Mouse (Mus musculus) forebrain, embryonic 11.5 days (tissue): Measurements from ENCODE around the gene Rab6b. TPM values are rescaled to one million over a fixed set of nuclear protein-coding genes. Genes with fewer than 3 reads are reported as not detected.

Experiments
- ATAC-seq: fragments of 200-750 bp; cut with Nextera tagmentation; replicated peaks from 2 replicates; pipeline ENCODE4 v1.8.0; 2017; ENCODE audit warnings: moderate TSS enrichment; ENCODE audit not compliant: low FRiP score
- DNase-seq: peaks from one replicate; pipeline ENCODE4 v3.0.0-alpha.2; 2017; ENCODE audit warnings: low spot score
- H3K27ac ChIP-seq: fragments of 300-500 bp; sonication (generic); 2 replicates; pipeline ENCODE4 v1.5.1; 2014; ENCODE audit warnings: low read depth, low read length
- H3K27me3 ChIP-seq: fragments of 300-500 bp; sonication (generic); 2 replicates; pipeline ENCODE4 v1.6.1; 2014; ENCODE audit warnings: mild to moderate bottlenecking, low read length, mixed read lengths; ENCODE audit not compliant: control insufficient read depth, insufficient read depth
- H3K36me3 ChIP-seq: fragments of 300-500 bp; sonication (generic); 2 replicates; pipeline ENCODE4 v1.6.1; 2014; ENCODE audit warnings: mild to moderate bottlenecking, low read length, moderate library complexity, mixed read lengths; ENCODE audit not compliant: control insufficient read depth, insufficient read depth
- H3K4me1 ChIP-seq: fragments of 300-500 bp; sonication (generic); replicated peaks from 2 replicates; pipeline ENCODE4 v1.6.1; 2014; ENCODE audit warnings: low read length, mixed read lengths; ENCODE audit not compliant: control insufficient read depth, insufficient read depth
- H3K4me2 ChIP-seq: fragments of 300-500 bp; sonication (generic); 2 replicates; pipeline ENCODE4 v1.6.1; 2014; ENCODE audit warnings: low read depth, mild to moderate bottlenecking, low read length, moderate library complexity, mixed read lengths; ENCODE audit not compliant: severe bottlenecking
- H3K4me3 ChIP-seq: fragments of 300-500 bp; sonication (generic); 2 replicates; pipeline ENCODE4 v1.5.1; 2014; ENCODE audit warnings: low read depth, low read length
- H3K9ac ChIP-seq: fragments of 300-500 bp; sonication (generic); 2 replicates; pipeline ENCODE4 v1.6.1; 2014; ENCODE audit warnings: low read length
- H3K9me3 ChIP-seq: fragments of 300-500 bp; sonication (generic); 2 replicates; pipeline ENCODE4 v1.6.1; 2016; ENCODE audit warnings: low read length, mixed read lengths; ENCODE audit not compliant: control insufficient read depth
- WGBS: fragments of 180-500 bp; shearing (Covaris S2); extraction: QIAGEN DNeasy Blood & Tissue Kit; methylation state at CpG from one replicate; pipeline ENCODE4 v1.1.7; 2014; 5-methylcytosine and 5-hydroxymethylcytosine counted together
- polyA plus RNA-seq: library from polyadenylated mRNA; unstranded; fragments of >200 nt; fragmentation: Nextera tagmentation; extraction: Ambion mirVana; gene quantifications from 2 replicates; pipeline ENCODE4 v1.2.1, GENCODE M21; 2014

Rab6b gene
- polyA plus RNA-seq, 1 experiment from 2014 or later = 12.5 TPM

- no peak overlapping the region for H3K9ac ChIP-seq
- H3K27me3 ChIP-seq = no peaks in the 10 kb centered on the region
- H3K9me3 ChIP-seq = no peaks in the 10 kb centered on the region
- no peak overlapping the region for H3K4me3 ChIP-seq
- ATAC-seq (no peak), DNase-seq (peak; percentile 35)
- no peaks in the 10 kb centered on the region for H3K36me3 ChIP-seq
- H3K4me2 ChIP-seq = no peak overlapping the region
- H3K27ac ChIP-seq = no peak overlapping the region
- no peaks in the 10 kb centered on the region; the same call in 1 of the 2 replicates for H3K4me1 ChIP-seq
- WGBS = 88% methylated on average over 5 of the region's 5 CpGs
Measured at GRCm38 (mm10) chr9:103118651-103119275, 7.2 kb downstream of the Rab6b start.

- ATAC-seq = no peak
- no peak overlapping the region for H3K27ac ChIP-seq
- peak; percentile 35 for DNase-seq
- no peaks in the 10 kb centered on the region for H3K9me3 ChIP-seq
- WGBS = 84% methylated on average over 9 of the region's 9 CpGs
- H3K36me3 ChIP-seq = no peaks in the 10 kb centered on the region
- H3K4me1 ChIP-seq = no peaks in the 10 kb centered on the region; the same call in 1 of the 2 replicates
- no peaks in the 10 kb centered on the region for H3K27me3 ChIP-seq
- H3K4me3 ChIP-seq = no peak overlapping the region
- no peak overlapping the region for H3K4me2 ChIP-seq
- H3K9ac ChIP-seq = no peak overlapping the region
Measured at GRCm38 (mm10) chr9:103119781-103120180, 8.2 kb downstream of the Rab6b start.

GRCm38 (mm10) chr9:103120231-103120630 is 8.6 kb downstream of the Rab6b start:
- Histone ChIP-seq H3K27ac (no peak overlapping the region), H3K9ac (no peak overlapping the region)
- WGBS = 37% methylated on average over 2 of the region's 2 CpGs

GRCm38 (mm10) chr9:103121546-103121945 is 10.0 kb downstream of the Rab6b start:
- 84% methylated on average over 7 of the region's 7 CpGs for WGBS
- Histone ChIP-seq H3K36me3 (no peaks in the 10 kb centered on the region), H3K9me3 (no peaks in the 10 kb centered on the region), H3K4me3 (no peak overlapping the region), H3K9ac (no peak overlapping the region), H3K4me2 (no peak overlapping the region), H3K27me3 (no peaks in the 10 kb centered on the region), H3K27ac (no peak overlapping the region), H3K4me1 (no peaks in the 10 kb centered on the region; the same call in 1 of the 2 replicates)
- peak; percentile 30 for DNase-seq
- no peak for ATAC-seq

More at GRCm38 (mm10) chr9:103120231-103120630, 8.6 kb downstream of the Rab6b start:
- Histone ChIP-seq H3K4me3 (no peak overlapping the region), H3K4me2 (no peak overlapping the region), H3K36me3 (no peaks in the 10 kb centered on the region), H3K4me1 (no peaks in the 10 kb centered on the region; the same call in 1 of the 2 replicates), H3K9me3 (no peaks in the 10 kb centered on the region), H3K27me3 (no peaks in the 10 kb centered on the region)
- DNase-seq = peak; percentile 42
- ATAC-seq = no peak

- Histone ChIP-seq H3K4me2 (no peak overlapping the region), H3K36me3 (no peaks in the 10 kb centered on the region), H3K4me1 (no peaks in the 10 kb centered on the region; the same call in 1 of the 2 replicates), H3K9me3 (no peaks in the 10 kb centered on the region; the same call in 1 of the 2 replicates), H3K27ac (no peak overlapping the region), H3K9ac (no peak overlapping the region), H3K27me3 (no peaks in the 10 kb centered on the region), H3K4me3 (no peak overlapping the region)
- ATAC-seq (no peak), DNase-seq (no peak)
- WGBS = 91% methylated on average over 4 of the region's 4 CpGs
Measured at GRCm38 (mm10) chr9:103124746-103125145, 13.2 kb downstream of the Rab6b start.

- ATAC-seq (peak; percentile 54; the same call in 1 of the 2 replicates), DNase-seq (no peak)
- 14% methylated on average over 6 of the region's 6 CpGs for whole genome bisulfite sequencing
- Histone ChIP-seq H3K27me3 (no peaks in the 10 kb centered on the region), H3K9ac (no peak overlapping the region), H3K4me1 (peaks cover 8% of the 10 kb centered on the region; the same call in 1 of the 2 replicates), H3K27ac (peak overlapping the region; percentile 46; the same call in 1 of the 2 replicates), H3K4me3 (no peak overlapping the region), H3K36me3 (no peaks in the 10 kb centered on the region), H3K9me3 (no peaks in the 10 kb centered on the region; the same call in 1 of the 2 replicates), H3K4me2 (no peak overlapping the region)
Measured at GRCm38 (mm10) chr9:103133493-103134124, 22.0 kb downstream of the Rab6b start.

- no peak overlapping the region for H3K4me2 ChIP-seq
- peaks cover 8% of the 10 kb centered on the region; the same call in 1 of the 2 replicates for H3K4me1 ChIP-seq
- no peak for DNase-seq
- H3K36me3 ChIP-seq = no peaks in the 10 kb centered on the region
- H3K4me3 ChIP-seq = no peak overlapping the region
- no peaks in the 10 kb centered on the region for H3K9me3 ChIP-seq
- H3K27me3 ChIP-seq = no peaks in the 10 kb centered on the region
- peak overlapping the region; percentile 46; the same call in 1 of the 2 replicates for H3K27ac ChIP-seq
- 58% methylated on average over 9 of the region's 9 CpGs for WGBS
- 0 out of 2 replicates have a peak, but pooled peaks have one; percentile 14 for ATAC-seq
- no peak overlapping the region for H3K9ac ChIP-seq
Measured at GRCm38 (mm10) chr9:103134450-103135030, 23.0 kb downstream of the Rab6b start.

GRCm38 (mm10) chr9:103139481-103139880 is 27.9 kb downstream of the Rab6b start:
- Histone ChIP-seq H3K9me3 (no peaks in the 10 kb centered on the region), H3K4me2 (no peak overlapping the region), H3K27me3 (no peaks in the 10 kb centered on the region), H3K36me3 (no peaks in the 10 kb centered on the region), H3K27ac (no peak overlapping the region), H3K4me3 (no peak overlapping the region), H3K9ac (no peak overlapping the region), H3K4me1 (no peaks in the 10 kb centered on the region)
- ATAC-seq = no peak
- 81% methylated on average over 6 of the region's 6 CpGs for WGBS
- DNase-seq = no peak
